Mouse (Mus musculus) frontal cortex, adult (tissue): ENCODE data around the gene Sec11a.
"Not testable (repeated sequence)": the region's sequence is repeated elsewhere in the genome, so short reads cannot be mapped to it uniquely, and the experiment has no call there.

ENCODE experiments used
- ATAC-seq: cut with Nextera tagmentation; 2 replicates; pipeline ENCODE4 v1.9.2; 2017; ENCODE audit warnings: mild to moderate bottlenecking, moderate library complexity, mixed read lengths; ENCODE audit not compliant: low TSS enrichment

Sec11a gene

DNA sequence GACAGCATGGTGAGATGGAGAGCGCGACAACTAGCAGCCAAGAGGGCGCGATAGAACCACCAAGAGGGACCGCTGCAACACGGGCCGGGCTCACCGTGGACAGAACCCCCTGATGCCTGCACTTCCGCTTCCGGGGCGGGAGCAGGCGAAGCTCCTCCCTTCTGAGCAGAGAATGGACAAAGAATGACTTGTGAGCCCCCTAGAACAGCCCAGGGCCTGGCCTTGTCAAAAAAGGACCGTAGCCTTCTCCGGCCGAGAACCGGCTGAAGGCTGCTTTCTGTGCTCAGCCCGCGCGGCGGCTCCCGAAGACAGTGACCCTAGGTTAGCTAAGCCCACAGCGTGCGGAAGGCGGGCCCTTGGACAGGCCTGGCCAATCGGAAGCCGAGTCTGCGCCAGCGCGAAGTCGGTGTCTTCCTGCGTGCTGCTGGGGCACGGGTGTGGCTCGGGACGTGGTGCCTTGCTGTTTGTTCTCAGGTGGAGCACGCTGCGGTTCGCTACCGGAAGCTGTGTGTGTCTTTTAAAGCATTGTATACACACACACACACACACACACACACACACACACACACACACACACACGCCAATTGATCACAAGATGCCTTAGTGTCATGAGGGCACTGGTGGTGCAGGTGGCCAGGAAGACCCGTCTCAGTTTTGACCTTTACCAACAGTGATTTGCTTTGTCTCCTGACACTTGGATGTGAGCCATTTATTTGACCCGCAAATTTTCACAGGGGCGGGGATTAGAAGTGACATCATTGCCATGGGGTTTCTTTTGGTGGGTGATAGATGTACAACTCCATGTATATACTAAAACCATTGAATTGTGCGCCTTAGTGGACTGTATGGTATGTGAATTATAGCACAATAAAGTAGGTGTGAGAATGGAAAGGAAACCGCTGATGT lies at the start of gene Sec11a:
Sec11a (minus strand) TSS at position 336 of the 906 bp plus-strand sequence.
- peak; percentile 100 for ATAC-seq

DNA sequence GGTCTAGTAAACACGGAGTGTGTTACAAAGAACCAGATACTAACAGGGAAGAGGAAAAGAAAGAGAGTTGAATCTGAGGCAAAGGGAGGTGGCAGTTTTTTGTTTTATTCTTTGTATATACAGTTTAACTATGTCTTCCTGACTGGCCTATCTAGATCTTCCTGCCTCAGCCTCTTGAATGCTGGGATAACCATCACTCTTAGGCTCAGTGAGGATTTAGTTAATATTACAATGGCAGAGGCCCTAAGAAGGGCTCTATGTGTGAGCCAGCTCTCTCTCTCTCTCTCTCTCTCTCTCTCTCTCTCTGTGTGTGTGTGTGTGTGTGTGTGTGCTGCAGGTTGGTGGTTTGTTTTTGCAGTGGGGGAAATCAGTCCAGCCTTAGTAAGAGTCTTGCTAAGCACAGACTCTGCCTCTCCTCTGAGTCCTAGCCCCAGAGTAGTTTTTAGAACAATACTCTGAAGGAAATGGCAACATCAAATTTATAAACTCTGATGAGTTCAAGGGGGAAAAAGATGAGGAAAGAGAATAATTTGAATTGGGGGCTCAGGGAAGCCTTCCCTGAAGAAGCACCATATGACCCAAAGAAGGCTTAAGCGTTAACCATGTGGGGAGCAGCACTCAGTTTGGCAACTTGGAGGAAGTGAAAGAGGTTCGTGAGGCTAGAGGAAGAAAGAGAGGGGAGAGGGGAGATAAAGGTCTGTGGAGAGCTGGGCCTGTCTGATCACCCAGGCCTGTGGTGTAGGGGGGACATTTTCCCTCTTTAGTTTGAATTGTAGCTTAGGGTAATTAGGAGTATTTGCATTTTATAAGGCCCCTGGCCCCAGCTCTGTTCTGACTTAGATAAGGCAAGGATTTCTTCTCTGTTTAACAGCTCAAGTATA lies 47.9 kb upstream of the Sec11a start:
- ATAC-seq, result no peak

- no peak for ATAC-seq
Measured at GRCm38 (mm10) chr7:80994663-80995005, 47.1 kb upstream of the Sec11a start.

DNA sequence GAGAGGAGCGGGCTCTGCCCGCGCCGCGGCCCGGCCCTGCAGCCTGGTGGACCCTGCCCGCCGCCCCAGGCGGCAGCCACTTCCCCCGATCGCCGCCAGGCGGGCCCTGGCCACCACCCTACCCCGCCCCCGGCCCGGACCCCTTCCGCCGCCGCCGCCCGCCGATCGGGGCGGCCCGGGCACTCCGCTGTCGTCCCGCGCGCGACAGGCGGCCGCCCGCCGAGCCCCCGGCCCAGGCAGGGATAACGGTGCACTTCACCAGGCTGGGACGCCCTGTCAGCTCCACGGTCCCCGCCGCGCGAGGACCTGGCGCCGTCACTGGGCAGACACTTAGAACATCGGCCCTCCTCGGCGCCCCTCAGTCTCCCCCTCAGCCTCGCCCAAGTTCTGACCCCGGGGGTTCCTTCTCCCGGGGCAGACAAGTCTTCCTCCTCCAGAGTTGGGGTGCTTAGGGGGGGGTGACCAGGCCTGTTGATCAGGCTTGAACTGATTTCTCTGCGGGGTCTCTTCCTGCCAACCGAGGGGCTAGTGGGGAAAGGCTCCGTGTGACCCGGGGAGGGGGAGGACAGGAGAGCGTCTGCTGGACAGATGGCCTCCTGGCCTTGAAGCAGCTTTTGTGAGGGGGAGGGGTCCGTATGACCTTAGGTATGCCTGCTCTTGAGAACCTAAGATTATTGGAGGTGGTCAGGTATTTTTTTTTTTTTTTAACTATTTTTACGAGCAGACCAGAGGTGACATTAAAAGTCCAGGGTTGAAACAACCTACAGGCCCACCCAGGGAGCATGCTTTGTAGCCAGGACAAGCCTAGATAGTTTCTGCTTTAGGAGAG lies 46.5 kb upstream of the Sec11a start:
- peak; percentile 45 for ATAC-seq

DNA sequence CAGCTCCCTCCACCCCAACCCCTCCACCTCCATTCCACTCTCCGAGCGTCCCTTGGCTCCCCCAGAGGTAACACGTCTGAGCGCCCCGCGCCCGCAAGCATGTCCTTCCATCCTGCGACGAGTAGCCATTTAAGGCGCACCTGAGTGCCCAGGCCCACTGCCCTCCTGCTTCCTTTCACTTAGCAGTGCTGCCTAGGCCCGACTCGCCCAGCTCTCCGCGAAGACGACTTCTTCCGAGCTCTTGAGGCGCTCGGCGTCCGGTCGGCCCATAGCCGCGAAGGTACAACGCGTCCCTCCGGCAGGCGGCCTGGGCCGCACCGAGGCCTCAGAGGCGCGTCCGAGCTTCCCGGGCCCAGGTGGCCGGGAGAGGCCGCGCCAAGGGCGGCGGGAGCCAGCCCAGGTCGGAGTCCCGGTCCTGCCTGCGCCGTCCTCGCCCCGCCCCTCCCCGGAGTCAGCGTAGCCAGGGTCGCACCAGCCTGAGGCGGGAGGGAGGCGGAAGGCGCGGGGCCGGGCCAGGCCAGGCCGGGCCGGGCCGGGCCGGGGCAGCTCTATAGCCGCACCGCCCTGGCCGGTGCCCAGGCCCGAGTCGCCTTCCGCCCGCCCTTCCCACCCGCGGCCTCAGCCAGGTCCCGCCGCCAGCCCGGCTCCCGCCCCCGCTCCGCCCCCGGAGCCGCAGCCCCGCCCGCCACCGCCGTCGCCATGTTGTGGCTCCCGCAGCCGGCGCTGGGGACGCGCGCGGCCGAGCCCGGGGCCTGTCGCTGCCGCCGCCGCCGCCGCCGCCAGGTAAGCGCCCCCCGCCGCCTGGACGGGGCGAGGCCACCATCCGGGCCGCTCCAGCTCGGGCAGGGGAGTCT lies 45.6 kb upstream of the Sec11a start, which contains the start of gene Zfp592:
Zfp592 (plus strand) TSS at position 702 of the 854 bp plus-strand sequence.
- peak; percentile 67 for ATAC-seq

GRCm38 (mm10) chr7:80992631-80992979 lies 45.0 kb upstream of the Sec11a start:
- no peak for ATAC-seq

- no peak for ATAC-seq
Measured at GRCm38 (mm10) chr7:80992063-80992462, 44.5 kb upstream of the Sec11a start.

DNA sequence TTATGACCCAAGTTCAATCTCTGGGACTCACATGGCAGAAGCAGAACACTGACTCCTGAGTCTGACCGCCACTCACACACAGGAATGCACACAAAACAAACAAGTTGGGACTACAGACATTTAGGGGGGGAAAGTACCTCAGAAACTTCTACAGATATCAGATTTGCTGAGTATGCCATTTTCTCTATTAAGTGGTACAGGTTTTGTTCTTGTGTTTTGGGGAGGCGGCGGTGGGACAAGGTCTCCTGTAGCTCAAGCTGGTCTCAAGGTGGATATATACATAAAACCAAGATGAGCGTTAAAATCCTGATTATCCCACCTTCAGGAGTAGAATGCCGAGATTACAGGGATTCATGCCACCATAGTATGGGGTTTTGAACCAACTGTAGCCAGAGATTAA lies 44.0 kb upstream of the Sec11a start:
- ATAC-seq, result no peak

- ATAC-seq, result no peak
Measured at GRCm38 (mm10) chr7:80990276-80990675, 42.7 kb upstream of the Sec11a start.

DNA sequence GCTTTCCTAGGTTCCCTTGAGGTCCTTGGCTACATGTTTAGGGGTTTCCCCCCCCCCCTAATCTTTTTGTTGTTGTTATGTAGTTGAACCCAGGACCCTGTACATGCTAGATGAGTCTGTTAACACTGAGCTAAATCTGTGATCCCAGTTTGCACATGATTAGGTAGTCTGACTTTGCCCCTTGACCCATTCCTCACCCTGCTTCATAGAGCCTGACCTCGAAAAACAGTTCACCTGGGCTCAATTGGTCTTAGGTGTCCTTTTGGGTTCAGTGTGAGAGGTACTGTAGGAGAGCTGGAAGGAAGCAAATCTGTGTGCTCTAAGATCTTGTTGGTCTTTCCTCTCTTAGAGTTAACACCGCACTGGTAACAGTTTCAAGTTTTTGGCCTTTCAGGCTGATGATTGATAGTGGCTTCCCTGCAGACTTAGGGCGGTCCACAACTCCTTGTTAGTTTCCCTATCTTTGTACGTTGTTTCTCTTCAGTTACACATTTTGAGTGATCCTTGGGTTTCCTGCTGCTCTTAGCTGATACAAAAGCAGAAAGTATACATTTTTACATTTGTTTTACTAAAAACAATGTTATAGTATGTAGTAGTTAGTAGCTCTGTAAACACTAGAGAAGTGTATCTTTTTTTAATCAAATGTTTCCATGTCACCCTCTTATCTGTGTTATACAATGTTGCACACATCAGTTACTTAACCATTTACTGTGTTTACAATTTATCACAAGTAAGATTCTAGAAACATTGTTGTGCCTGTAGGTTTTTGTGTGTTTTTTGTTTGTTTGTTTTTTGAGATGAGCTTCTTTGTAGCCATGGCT lies 40.4 kb upstream of the Sec11a start:
- ATAC-seq, result no peak

- ATAC-seq, result no peak
Measured at GRCm38 (mm10) chr7:80986458-80987187, 39.0 kb upstream of the Sec11a start.

DNA sequence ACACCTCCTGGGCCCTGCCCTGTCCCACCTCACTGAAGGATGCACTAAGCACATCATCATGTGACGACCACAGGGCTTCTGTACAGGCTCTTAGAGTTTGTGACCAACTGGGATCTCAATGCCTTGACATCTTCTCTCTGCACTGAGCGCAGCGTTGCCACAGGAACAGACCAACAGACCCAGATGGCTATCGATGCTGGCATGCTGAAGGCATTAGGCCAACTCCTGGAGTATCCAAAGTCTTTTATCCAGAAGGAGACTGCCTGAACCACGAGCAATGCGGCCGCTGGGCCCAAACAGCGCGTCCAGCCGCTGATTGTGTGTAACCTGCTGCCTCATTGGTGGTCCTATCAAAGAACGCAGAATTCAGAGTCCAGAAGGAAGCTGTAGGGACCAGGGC lies 33.0 kb upstream of the Sec11a start:
- ATAC-seq, result no peak

DNA sequence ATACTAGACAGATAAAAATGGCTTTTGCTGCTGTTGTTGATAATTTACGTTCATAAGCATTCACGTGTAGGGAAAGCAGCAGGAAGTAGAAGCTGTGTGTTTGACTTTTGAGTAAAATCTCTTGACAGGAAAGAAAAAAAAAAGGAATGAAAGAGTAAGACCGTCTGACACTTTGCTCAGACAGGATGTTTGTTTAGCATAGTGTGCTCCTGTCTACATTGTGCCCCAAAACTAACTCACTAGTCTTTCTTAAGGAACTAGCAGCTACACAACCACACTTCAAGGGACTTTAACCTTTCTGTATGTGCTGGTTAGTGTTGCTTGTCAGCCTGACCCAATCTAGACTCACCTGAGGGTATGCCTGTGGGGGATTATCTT lies 26.0 kb upstream of the Sec11a start:
- not testable (repeated sequence) for ATAC-seq

GRCm38 (mm10) chr7:80972920-80973637 lies 25.5 kb upstream of the Sec11a start:
- ATAC-seq, result not testable (repeated sequence)

DNA sequence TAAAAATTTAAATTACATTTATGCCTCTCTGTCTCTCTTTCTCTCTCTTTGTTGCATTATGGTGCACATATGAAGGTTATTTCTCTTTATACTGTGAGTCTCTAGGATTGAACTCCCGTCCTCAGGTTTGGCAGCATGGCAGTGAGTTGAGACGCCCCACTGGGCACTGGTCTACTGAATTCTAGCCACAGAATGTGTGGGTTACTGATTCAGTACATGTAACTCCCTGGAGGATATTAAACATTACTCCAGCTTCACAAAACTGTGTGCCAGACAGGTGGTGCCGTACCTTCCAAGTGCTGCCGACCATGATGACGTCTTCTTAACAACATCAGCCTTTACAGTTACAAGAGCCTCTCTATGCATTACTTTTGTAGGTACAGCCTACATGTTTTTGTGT lies 24.5 kb upstream of the Sec11a start:
- no peak for ATAC-seq

- no peak for ATAC-seq
Measured at GRCm38 (mm10) chr7:80971419-80971818, 23.8 kb upstream of the Sec11a start.

GRCm38 (mm10) chr7:80970913-80971312 lies 23.3 kb upstream of the Sec11a start:
- ATAC-seq, result no peak

DNA sequence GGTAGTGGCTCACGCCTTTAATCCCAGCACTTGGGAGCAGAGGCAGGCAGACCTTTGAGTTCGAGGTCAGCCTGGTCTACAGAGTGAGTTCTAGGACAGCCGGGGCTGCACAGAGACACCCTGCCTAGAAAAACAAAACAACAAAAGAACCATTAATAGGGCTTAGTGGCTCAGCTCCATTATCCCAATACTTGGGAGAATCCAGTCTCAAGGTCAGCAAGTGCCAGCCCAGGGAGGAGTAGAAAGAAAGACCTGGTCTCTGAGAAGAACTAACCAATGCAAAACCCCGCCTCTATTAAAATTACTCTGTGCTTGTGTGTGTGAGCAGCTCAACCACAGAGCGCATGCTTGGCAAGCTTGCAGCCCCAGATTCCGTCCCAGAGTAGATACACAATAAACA lies 15.2 kb upstream of the Sec11a start:
- ATAC-seq, result no peak

DNA sequence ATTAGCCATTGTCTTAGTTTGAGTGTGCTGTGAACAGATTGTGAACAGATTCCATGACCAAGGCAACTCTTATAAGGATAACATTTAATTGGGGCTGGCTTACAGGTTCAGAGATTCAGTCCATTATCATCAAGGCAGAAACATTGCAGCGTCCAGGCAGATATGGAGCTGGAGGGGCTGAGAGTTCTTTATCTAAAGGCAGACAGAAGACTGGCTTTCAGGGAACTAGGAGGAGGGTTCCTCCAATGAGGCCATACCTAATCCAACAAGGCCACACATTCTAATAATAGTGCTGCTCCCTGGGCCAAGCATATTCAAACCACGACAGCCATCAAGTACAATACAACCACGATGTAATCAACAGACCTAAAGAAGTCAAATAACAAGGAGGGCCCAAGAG lies 11.4 kb upstream of the Sec11a start:
- ATAC-seq, result no peak
